Mouse (Mus musculus) forebrain, embryonic 15.5 days (tissue): Measurements from ENCODE around the gene Ift88. TPM values are rescaled to one million over a fixed set of nuclear protein-coding genes. Genes with fewer than 3 reads are reported as not detected.

Experiments used
- ATAC-seq: fragments of 200-750 bp; cut with Nextera tagmentation; replicated peaks from 2 replicates; pipeline ENCODE4 v1.8.0; 2017; ENCODE audit warnings: mild to moderate bottlenecking, moderate TSS enrichment, moderate library complexity
- H3K27ac ChIP-seq: fragments of 300-500 bp; sonication (generic); replicated peaks from 2 replicates; pipeline ENCODE4 v1.5.1; 2015; ENCODE audit warnings: mild to moderate bottlenecking, inconsistent platforms
- H3K27me3 ChIP-seq: fragments of 300-500 bp; sonication (generic); 2 replicates; pipeline ENCODE4 v1.6.1; 2015; ENCODE audit warnings: inconsistent platforms
- H3K36me3 ChIP-seq: fragments of 300-500 bp; sonication (generic); 2 replicates; pipeline ENCODE4 v1.6.1; 2015; ENCODE audit warnings: mild to moderate bottlenecking, inconsistent platforms
- H3K4me1 ChIP-seq: fragments of 300-500 bp; sonication (generic); 2 replicates; pipeline ENCODE4 v1.6.1; 2015; ENCODE audit warnings: inconsistent platforms
- H3K4me2 ChIP-seq: fragments of 300-500 bp; sonication (generic); replicated peaks from 2 replicates; pipeline ENCODE4 v1.6.1; 2015; ENCODE audit warnings: mild to moderate bottlenecking, inconsistent platforms
- H3K4me3 ChIP-seq: fragments of 300-500 bp; sonication (generic); 2 replicates; pipeline ENCODE4 v1.5.1; 2015; ENCODE audit warnings: mild to moderate bottlenecking, inconsistent platforms
- H3K9ac ChIP-seq: fragments of 300-500 bp; sonication (generic); replicated peaks from 2 replicates; pipeline ENCODE4 v1.6.1; 2015; ENCODE audit warnings: mild to moderate bottlenecking, inconsistent platforms
- H3K9me3 ChIP-seq: fragments of 300-500 bp; sonication (generic); 2 replicates; pipeline ENCODE4 v1.6.1; 2016; ENCODE audit warnings: inconsistent platforms
- WGBS: fragments of 180-500 bp; shearing (Covaris S2); methylation state at CpG from one replicate; pipeline ENCODE4 v1.1.7; 2015; ENCODE audit warnings: mixed read lengths; 5-methylcytosine and 5-hydroxymethylcytosine counted together
- polyA plus RNA-seq: library from polyadenylated mRNA; unstranded; fragments of >200 nt; fragmentation: Nextera tagmentation; extraction: Ambion mirVana; gene quantifications from 2 replicates; pipeline ENCODE4 v1.2.1, GENCODE M21; 2015

Gene Ift88
- polyA plus RNA-seq, 1 experiment from 2014 or later = 15.9 TPM

- no peaks in the 10 kb centered on the region for H3K27me3 ChIP-seq
- H3K27ac ChIP-seq = no peak overlapping the region
- no peak overlapping the region for H3K4me3 ChIP-seq
- no peak for ATAC-seq
- 0 out of 2 replicates have a peak, but pooled peaks cover 3% of the 10 kb centered on the region for H3K36me3 ChIP-seq
- whole genome bisulfite sequencing = 69% methylated on average over 5 of the region's 5 CpGs
- H3K4me2 ChIP-seq = no peak overlapping the region
- no peaks in the 10 kb centered on the region for H3K4me1 ChIP-seq
- H3K9me3 ChIP-seq = no peaks in the 10 kb centered on the region
- H3K9ac ChIP-seq = no peak overlapping the region
These were observed 39.0 kb downstream of the Ift88 start for GRCm38 (mm10) chr14:57462871-57463270.

GRCm38 (mm10) chr14:57475057-57475456 is 51.2 kb downstream of the Ift88 start:
- no peaks in the 10 kb centered on the region for H3K27me3 ChIP-seq
- no peak overlapping the region for H3K9ac ChIP-seq
- H3K4me2 ChIP-seq = no peak overlapping the region
- H3K27ac ChIP-seq = no peak overlapping the region
- ATAC-seq = no peak
- no peak overlapping the region for H3K4me3 ChIP-seq
- H3K4me1 ChIP-seq = no peaks in the 10 kb centered on the region
- H3K36me3 ChIP-seq = peaks cover 12% of the 10 kb centered on the region
- no peaks in the 10 kb centered on the region for H3K9me3 ChIP-seq
- 88% methylated on average over 2 of the region's 2 CpGs for WGBS

GRCm38 (mm10) chr14:57482262-57482661 is 58.4 kb downstream of the Ift88 start:
- no peak overlapping the region for H3K4me3 ChIP-seq
- 94% methylated on average over 2 of the region's 2 CpGs for WGBS
- ATAC-seq = no peak

GRCm38 (mm10) chr14:57484183-57484582 is 60.3 kb downstream of the Ift88 start:
- no peak overlapping the region for H3K9ac ChIP-seq
- H3K4me2 ChIP-seq = no peak overlapping the region
- H3K9me3 ChIP-seq = no peaks in the 10 kb centered on the region
- no peaks in the 10 kb centered on the region for H3K27me3 ChIP-seq
- ATAC-seq = no peak
- H3K4me1 ChIP-seq = no peaks in the 10 kb centered on the region
- H3K36me3 ChIP-seq = no peaks in the 10 kb centered on the region
- H3K4me3 ChIP-seq = no peak overlapping the region
- no peak overlapping the region for H3K27ac ChIP-seq
- WGBS = 96% methylated on average over 6 of the region's 6 CpGs

More at GRCm38 (mm10) chr14:57482262-57482661, 58.4 kb downstream of the Ift88 start:
- Histone ChIP-seq H3K27me3 (no peaks in the 10 kb centered on the region), H3K27ac (no peak overlapping the region), H3K9me3 (no peaks in the 10 kb centered on the region), H3K36me3 (no peaks in the 10 kb centered on the region), H3K4me2 (no peak overlapping the region), H3K9ac (no peak overlapping the region), H3K4me1 (no peaks in the 10 kb centered on the region)

GRCm38 (mm10) chr14:57489696-57490095 is 65.8 kb downstream of the Ift88 start:
- no peak overlapping the region for H3K9ac ChIP-seq
- H3K4me3 ChIP-seq = no peak overlapping the region
- H3K4me1 ChIP-seq = no peaks in the 10 kb centered on the region
- WGBS = 79% methylated on average over 3 of the region's 3 CpGs
- no peaks in the 10 kb centered on the region; the same call in 1 of the 2 replicates for H3K36me3 ChIP-seq
- H3K4me2 ChIP-seq = no peak overlapping the region
- H3K27me3 ChIP-seq = no peaks in the 10 kb centered on the region
- H3K9me3 ChIP-seq = no peaks in the 10 kb centered on the region
- ATAC-seq = no peak
- no peak overlapping the region for H3K27ac ChIP-seq

GRCm38 (mm10) chr14:57493840-57494239 is 70.0 kb downstream of the Ift88 start:
- 86% methylated on average over 2 of the region's 2 CpGs for WGBS

GRCm38 (mm10) chr14:57503729-57504128 is 79.9 kb downstream of the Ift88 start:
- Histone ChIP-seq H3K36me3 (peaks cover 3% of the 10 kb centered on the region; the same call in 1 of the 2 replicates), H3K4me1 (no peaks in the 10 kb centered on the region), H3K9ac (no peak overlapping the region), H3K27me3 (no peaks in the 10 kb centered on the region), H3K9me3 (no peaks in the 10 kb centered on the region), H3K4me2 (no peak overlapping the region), H3K4me3 (no peak overlapping the region), H3K27ac (no peak overlapping the region)
- 92% methylated on average over 6 of the region's 6 CpGs for WGBS
- no peak for ATAC-seq

More at GRCm38 (mm10) chr14:57493840-57494239, 70.0 kb downstream of the Ift88 start:
- no peaks in the 10 kb centered on the region for H3K4me1 ChIP-seq
- H3K9ac ChIP-seq = no peak overlapping the region
- no peak for ATAC-seq
- no peak overlapping the region for H3K27ac ChIP-seq
- H3K27me3 ChIP-seq = no peaks in the 10 kb centered on the region
- H3K36me3 ChIP-seq = no peaks in the 10 kb centered on the region; the same call in 1 of the 2 replicates
- H3K9me3 ChIP-seq = no peaks in the 10 kb centered on the region
- no peak overlapping the region for H3K4me3 ChIP-seq
- H3K4me2 ChIP-seq = no peak overlapping the region

GRCm38 (mm10) chr14:57509554-57509953 is 85.7 kb downstream of the Ift88 start:
- Histone ChIP-seq H3K9me3 (no peaks in the 10 kb centered on the region), H3K4me1 (no peaks in the 10 kb centered on the region), H3K4me3 (no peak overlapping the region), H3K4me2 (no peak overlapping the region), H3K27ac (no peak overlapping the region), H3K36me3 (no peaks in the 10 kb centered on the region), H3K27me3 (no peaks in the 10 kb centered on the region), H3K9ac (no peak overlapping the region)
- 44% methylated on average over 6 of the region's 6 CpGs for WGBS
- ATAC-seq = peak; percentile 55

GRCm38 (mm10) chr14:57515156-57515762 is 91.4 kb downstream of the Ift88 start:
- Histone ChIP-seq H3K4me3 (no peak overlapping the region), H3K9me3 (no peaks in the 10 kb centered on the region), H3K4me1 (no peaks in the 10 kb centered on the region), H3K27me3 (no peaks in the 10 kb centered on the region), H3K4me2 (no peak overlapping the region), H3K36me3 (0 out of 2 replicates have a peak, but pooled peaks cover 2% of the 10 kb centered on the region), H3K9ac (no peak overlapping the region), H3K27ac (no peak overlapping the region)
- ATAC-seq = no peak
- 91% methylated on average over 6 of the region's 6 CpGs for WGBS

- ATAC-seq = no peak
- H3K9ac ChIP-seq = no peak overlapping the region
- 0 out of 2 replicates have a peak, but pooled peaks cover 2% of the 10 kb centered on the region for H3K36me3 ChIP-seq
- H3K4me3 ChIP-seq = no peak overlapping the region
- H3K4me1 ChIP-seq = no peaks in the 10 kb centered on the region
- H3K27ac ChIP-seq = no peak overlapping the region
- no peaks in the 10 kb centered on the region for H3K9me3 ChIP-seq
- H3K4me2 ChIP-seq = no peak overlapping the region
- no peaks in the 10 kb centered on the region for H3K27me3 ChIP-seq
- 92% methylated on average over 7 of the region's 7 CpGs for WGBS
These were observed 93.1 kb downstream of the Ift88 start for GRCm38 (mm10) chr14:57517001-57517400.

GRCm38 (mm10) chr14:57523762-57524161 is 99.9 kb downstream of the Ift88 start:
- no peak overlapping the region for H3K27ac ChIP-seq
- WGBS = 67% methylated on average over 9 of the region's 9 CpGs
- no peaks in the 10 kb centered on the region for H3K36me3 ChIP-seq
- H3K4me2 ChIP-seq = 0 out of 2 replicates have a peak overlapping the region, but pooled peaks have one; percentile 79
- no peak overlapping the region for H3K9ac ChIP-seq
- peaks cover 14% of the 10 kb centered on the region for H3K4me1 ChIP-seq
- H3K27me3 ChIP-seq = peaks cover 4% of the 10 kb centered on the region; the same call in 1 of the 2 replicates
- ATAC-seq = no peak
- no peaks in the 10 kb centered on the region for H3K9me3 ChIP-seq
- H3K4me3 ChIP-seq = no peak overlapping the region

- H3K9me3 ChIP-seq = no peaks in the 10 kb centered on the region
- peak; percentile 56 for ATAC-seq
- H3K27me3 ChIP-seq = peaks cover 4% of the 10 kb centered on the region; the same call in 1 of the 2 replicates
- H3K36me3 ChIP-seq = no peaks in the 10 kb centered on the region
- H3K27ac ChIP-seq = peak within 1 kb of the TSS; percentile 69
- H3K4me3 ChIP-seq = peak within 1 kb of the TSS; percentile 90
- H3K9ac ChIP-seq = peak within 1 kb of the TSS; percentile 79
- WGBS = under 1% methylated on average over 60 of the region's 104 CpGs
- H3K4me1 ChIP-seq = peaks cover 17% of the 10 kb centered on the region
- H3K4me2 ChIP-seq = peak within 1 kb of the TSS; percentile 79
These were observed 101.0 kb downstream of the Ift88 start, which contains the start of gene Il17d for GRCm38 (mm10) chr14:57524671-57525387. Gene Il17d (plus strand): TSS chr14:57524777.
